Mouse (Mus musculus): ENCODE data around the gene Gm44790.
"Not testable (repeated sequence)": the region's sequence is repeated elsewhere in the genome, so short reads cannot be mapped to it uniquely, and the experiment has no call there.

Gene Gm44790

DNA sequence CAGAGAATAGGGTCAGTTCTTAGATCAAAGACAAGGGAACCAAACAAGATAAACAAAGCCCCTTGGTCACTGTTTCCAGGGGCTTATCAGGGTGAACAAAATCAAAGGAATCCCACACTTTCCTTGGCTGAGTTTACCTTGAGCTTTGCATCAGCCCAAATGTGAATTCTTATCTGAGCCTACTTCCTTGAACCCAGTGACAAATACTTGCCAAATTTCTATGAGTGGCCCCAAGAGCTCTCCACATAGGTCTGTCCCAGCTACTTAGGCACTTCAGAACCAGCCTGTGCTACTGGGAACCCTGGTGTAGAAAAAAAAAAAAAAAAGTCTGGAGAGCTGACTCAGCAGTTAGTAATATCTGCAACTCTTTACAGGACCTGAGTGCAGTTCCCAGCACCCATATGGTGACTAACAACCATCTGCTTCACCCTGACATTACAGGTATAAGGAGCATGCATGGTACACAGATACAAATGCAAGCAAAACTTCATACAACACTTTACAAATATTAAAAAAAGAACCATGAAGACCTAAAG, 48.3 kb downstream of the Gm44790 start:
- no peak for DNase-seq

DNA sequence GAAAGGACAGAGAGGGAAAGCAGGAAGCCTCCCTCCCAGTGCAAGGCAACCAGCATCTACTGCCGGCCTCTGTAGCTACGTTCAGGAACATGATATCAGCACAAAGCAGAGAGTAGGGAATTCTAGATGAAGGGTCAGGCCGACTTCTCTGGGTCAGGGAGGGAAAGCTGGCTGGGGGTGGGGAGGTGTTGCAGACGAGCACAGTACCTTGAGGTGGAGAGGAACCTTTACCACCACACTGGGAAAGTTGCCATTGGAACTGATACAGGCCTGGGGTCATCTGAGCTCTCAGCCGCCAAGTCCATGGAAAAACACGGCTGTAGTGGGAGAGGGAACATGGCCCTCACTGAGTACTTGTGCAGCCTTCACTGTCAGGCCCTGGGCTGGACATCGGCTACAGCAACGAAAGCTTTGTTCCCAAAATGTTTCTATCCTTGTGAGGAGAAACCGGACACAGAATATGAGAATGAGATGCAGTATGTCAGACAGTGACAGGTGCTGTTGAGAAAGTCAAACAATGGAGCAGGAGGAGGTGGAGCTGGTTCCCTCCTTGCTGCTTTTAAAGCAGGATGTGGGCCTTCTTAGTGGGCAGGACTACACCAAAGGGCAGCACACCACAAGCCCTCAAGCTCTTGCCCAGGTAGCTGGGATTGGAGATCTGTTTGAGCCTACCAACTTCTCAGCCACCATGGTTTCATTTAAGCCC, 49.2 kb downstream of the Gm44790 start:
- no peak for DNase-seq

DNA sequence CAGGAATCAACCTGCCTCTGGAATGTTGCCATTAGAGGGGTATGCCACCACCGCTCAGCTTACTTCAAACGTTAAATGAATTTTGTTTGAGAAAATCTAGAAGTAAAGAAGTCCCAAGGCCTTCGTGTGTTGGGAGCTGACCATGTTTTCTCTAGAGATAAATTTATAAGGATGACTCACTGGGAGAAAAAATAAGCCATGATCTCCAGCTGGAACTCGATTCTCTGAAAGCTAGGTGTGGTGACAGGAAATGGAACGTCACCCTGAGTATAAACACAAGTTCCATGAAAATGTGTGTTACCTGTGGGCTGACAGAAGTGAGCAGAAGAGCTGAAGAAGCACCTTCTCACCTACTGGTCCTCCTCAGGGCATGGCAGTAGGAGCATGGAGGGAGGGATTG, 50.5 kb downstream of the Gm44790 start:
- no peak for DNase-seq

DNA sequence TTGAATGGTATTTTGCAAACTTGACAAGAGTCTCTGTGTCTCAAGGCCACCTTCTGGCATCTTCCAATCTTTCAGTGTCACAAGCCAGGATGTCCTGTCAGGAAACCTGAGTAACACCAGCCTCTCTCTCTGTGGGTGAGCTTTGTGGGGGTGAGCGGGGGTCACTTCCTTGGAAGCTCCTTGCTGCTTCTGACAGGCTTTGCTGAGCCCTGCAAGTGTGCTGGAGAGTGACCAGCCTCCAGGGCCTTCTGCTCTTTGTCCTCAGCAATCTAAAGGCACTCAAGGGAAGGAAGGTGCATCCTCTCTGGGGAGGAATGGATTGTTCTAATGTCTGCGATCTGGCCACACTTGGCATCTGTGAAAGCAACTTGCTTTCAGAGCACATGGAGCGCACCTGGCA, 52.9 kb downstream of the Gm44790 start:
- DNase-seq = no peak

DNA sequence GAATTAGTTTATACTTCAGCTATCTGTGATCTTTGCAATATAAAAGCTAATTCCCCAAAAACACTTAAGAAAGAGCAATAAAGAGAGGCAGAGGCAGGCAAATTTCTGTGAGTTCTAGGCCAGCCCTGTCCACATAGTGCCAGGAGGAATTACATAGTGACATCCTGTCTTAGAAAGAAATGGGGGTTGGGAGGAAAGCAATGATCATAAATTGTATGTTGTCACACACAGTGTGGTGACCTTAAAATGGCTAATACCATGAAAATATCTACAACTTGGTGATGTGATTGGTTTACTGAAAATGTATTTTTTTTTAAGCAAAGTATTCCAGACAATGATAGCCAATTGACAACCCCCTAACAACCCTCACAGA, 53.3 kb downstream of the Gm44790 start:
- no peak for DNase-seq

GRCm38 (mm10) chr6:86480189-86480831, 53.9 kb downstream of the Gm44790 start:
- no peak for DNase-seq

- no peak for DNase-seq
Observed at GRCm38 (mm10) chr6:86481871-86482270, 55.4 kb downstream of the Gm44790 start.

DNA sequence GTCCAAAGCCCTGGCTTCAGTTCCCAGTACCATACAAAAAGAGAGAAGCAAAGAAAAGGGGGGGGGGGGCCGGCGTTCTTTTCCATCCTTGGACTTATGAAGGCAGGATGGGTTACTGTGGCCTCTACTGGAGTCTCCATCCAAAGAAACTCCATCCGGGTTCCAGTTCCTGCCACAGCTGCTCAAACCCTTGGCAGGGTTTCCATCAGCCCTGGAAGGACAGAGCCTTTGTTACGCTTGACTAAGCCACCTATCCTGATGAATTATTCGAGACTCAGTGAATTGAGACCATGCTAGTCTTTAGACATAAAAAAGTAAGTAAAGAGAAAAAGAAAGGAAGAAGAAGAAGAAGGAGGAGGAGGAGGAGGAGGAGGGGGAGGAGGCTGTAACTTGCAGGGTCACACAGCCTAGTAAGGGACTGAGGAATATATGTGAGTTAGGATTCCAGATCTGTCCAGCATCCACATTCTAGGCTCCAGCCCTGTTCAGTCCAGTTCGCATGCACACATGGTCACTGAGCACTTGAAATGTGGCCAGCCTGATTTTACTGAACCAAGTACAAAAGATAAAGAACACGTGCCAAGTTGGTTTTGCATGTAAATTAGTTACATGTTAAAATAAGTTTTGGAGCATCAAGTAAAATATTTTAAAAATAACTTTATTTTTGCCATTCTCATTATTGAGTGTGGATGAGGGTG, 59.6 kb downstream of the Gm44790 start:
- DNase-seq = no peak

DNA sequence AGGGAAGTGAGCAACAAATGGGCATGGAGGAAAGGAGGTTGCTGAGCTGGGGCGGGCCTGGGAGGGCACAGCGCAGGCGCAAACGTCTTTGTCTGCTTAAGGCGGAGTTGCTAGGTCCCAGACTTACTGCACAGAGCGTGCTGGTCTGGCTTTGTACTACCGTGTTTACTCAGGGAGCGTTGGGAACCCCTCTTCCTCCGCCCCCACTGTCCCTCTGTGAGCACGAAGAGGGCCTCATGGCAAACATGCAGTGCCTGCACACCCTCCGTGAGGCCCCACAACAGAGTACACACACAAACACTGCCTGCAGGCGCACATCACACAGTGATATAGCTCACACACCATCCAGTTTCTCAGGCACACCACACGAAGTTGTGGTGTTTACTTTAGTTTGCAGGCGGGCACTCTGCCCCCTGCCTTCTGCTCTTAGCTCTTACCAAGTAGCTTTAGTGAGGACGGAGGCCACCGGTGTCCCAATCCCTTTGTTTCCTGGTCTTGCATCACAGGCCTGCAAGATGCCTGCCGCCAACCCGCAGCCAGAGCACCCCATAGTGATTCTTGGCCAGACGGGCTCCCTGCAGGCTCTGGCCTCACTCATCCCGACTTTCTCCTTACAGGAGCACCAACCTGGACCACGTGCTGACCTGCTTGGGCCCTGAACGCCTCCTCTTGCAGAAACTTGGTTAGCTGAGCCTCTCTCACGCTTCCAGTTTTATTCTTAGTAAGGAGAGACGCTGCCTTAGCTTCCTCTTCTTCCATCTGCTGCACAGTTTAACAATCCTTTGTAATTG, 61.1 kb downstream of the Gm44790 start:
- DNase-seq = peak; percentile 85 to 89

DNA sequence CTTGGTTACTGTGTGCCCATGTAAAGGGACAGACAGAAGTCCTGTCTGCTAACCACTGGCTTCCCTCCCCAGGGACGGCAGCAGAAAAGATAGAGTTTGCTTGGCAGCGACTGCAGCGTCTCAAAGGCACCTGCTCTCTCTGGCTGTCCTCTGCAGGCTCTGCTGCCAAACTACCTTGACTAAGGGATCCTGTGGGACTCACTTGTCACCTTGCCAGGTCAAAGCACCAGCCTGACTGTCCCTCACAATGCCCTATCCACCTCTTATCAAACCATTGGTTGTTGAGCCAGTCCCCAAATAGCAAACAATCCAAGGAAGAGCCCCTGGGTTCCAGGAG, 61.7 kb downstream of the Gm44790 start:
- peak in 1 of 2 experiments; percentile 24 for DNase-seq

GRCm38 (mm10) chr6:86489945-86490344, 63.5 kb downstream of the Gm44790 start:
- no peak for DNase-seq

- not testable (repeated sequence) for DNase-seq
Observed at GRCm38 (mm10) chr6:86490413-86490812, 64.0 kb downstream of the Gm44790 start.

GRCm38 (mm10) chr6:86493469-86494263, 67.2 kb downstream of the Gm44790 start:
- no peak for DNase-seq

GRCm38 (mm10) chr6:86494767-86495166, 68.3 kb downstream of the Gm44790 start:
- DNase-seq = no peak
